Mouse (Mus musculus): ENCODE measurements around the gene Mul1. TPM values are rescaled to one million over a fixed set of nuclear protein-coding genes. Genes with fewer than 3 reads are reported as not detected.

Mul1 gene
- total RNA-seq, 2 experiments from 2014 or later = 3.2 to 13.2 TPM

- ATAC-seq (replicated peaks; ENCODE audit: low FRiP score, low TSS enrichment, poor library complexity, severe bottlenecking) = no peak
Measured at GRCm38 (mm10) chr4:138429778-138430177, 4.7 kb upstream of the Mul1 start.

DNA sequence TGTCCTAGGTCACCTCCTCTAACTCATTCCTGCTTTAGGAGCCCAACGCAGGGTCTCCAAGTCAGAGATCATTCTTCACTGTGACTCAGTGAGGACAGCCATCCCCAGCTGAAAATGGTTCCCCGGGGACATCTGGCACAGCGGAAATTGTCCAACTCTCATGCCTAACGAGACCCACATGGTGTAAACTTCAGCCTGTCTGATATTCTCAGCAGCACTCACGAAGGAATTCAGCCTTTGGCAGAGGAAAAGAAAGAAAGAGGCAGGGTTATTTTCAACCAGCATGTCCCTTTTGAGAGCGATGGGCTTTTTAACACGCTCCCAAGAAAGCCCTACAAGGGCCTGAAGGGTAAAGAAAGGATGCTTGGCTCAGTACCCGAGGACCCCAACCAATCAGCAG is 3.1 kb upstream of the Mul1 start:
- ATAC-seq (replicated peaks; ENCODE audit: low FRiP score, low TSS enrichment, poor library complexity, severe bottlenecking) = no peak

DNA sequence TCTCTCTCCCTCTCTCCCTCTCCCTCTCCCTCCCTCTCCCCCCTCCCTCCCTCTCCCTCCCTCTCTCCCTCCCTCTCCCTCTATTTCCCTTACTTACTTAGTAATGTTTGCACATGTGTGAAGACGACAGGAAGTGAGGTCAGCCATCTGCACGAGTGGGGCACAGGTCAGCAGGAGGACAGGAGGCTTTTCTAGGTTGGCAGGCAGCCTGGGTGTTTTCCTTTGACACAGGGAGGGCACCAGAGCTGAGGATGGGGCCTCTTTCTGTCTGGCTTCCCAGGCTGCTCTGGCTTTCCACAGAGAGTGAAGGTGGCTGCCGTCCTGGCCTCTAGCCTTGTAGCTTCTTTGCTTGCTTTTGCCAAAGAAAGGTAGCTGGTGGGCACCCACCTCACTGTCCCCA is 5.6 kb downstream of the Mul1 start:
- ATAC-seq (replicated peaks; ENCODE audit: low FRiP score, low TSS enrichment, poor library complexity, severe bottlenecking) = no peak

DNA sequence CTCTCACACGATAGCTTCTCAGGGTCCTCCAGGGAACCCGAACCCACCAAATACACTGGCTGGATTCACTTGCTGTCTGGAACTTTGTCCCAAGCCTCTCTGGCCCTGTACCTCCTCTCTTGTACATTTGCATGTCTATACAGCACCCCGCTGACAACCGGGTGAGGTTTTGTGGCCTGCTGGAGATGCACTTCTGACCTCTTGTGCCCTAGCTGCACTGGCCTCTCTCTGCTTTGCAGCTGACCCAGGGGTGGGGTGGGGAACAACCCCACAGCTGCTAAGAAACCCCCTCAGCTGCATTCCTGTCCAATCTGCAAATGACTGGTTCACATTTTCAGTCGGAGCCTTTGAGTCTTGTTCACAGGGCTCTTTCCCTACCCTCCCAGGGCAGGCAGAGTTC is 10.5 kb downstream of the Mul1 start:
- ATAC-seq (replicated peaks; ENCODE audit: low FRiP score, low TSS enrichment, poor library complexity, severe bottlenecking) = no peak

GRCm38 (mm10) chr4:138446981-138447380 is 12.5 kb downstream of the Mul1 start:
- ATAC-seq (replicated peaks; ENCODE audit: low FRiP score, low TSS enrichment, poor library complexity, severe bottlenecking) = no peak

GRCm38 (mm10) chr4:138447387-138447786 is 12.9 kb downstream of the Mul1 start:
- ATAC-seq (replicated peaks; ENCODE audit: low FRiP score, low TSS enrichment, poor library complexity, severe bottlenecking) = peak; percentile 87

DNA sequence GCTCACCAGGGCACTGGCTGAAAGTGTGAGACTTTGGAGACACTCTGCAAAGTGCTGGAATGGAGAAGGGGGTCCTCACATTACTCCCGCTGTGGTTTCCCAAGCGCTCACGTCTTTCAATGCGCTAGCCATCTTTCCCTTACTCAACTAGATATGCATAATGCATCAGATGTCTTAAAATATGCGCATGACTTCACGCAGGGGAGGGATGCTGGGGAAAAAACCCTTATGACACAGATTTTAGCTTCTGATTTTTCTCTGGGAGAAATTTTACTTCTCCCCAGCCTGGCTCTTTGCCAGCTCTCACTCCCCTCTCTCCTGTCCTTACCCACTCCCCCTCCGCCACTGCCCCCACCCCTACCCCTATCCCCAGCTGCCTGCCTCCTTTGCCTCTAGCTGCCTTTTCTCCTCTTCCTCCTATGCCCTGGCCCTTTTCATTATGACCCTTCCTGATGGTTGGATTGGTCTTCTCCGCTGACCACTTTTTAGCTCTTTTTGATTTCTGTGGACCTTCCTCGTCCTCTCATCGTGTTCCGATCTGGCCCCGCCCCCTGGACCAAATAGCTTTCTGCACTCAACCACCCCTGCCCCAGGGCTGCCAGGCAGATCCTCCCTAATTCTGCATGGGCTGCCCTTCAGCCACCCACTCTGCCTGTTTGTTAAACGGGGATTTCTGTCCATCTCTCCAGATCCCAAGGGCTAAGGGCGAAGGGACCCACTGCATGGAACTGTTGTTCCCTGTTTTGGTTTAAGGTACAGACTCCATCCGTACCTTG is 13.5 kb downstream of the Mul1 start:
- ATAC-seq (replicated peaks; ENCODE audit: low FRiP score, low TSS enrichment, poor library complexity, severe bottlenecking) = no peak

DNA sequence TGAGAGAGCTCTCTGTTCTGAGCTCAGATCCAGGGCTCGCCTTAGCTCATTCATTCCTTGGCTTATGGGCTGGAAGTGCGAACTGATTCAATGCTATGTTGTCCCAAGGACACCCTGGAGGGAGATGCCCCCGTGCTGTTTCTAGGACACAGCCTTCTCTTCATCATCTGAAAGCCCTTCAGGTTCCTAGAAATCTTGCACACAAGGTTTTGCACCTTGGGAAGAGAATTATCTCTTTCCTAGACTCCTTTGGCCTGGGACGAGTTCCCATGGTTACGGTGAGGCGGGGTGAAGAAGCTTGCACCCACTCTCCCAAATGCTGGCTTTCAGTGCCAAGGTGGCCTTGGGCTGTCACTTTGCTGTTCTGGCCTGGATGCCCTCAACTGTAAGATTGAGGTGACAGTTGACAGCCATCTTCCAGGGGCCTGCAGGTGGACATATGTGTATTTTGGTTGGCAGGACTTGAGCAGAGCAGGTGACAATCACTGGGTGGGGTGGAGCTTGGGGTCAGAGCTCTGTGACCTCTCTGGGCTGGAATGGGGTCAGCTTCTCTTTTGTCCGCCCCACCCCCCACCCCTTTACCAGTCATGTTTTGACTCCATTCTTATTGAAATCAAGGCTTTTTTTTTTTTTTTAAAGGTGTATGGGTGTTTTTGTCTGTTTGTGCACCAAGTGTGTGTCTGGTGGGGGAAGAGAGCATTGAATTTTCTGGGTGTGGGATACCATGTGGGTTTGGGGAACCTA is 14.6 kb downstream of the Mul1 start:
- ATAC-seq (replicated peaks; ENCODE audit: low FRiP score, low TSS enrichment, poor library complexity, severe bottlenecking) = no peak

DNA sequence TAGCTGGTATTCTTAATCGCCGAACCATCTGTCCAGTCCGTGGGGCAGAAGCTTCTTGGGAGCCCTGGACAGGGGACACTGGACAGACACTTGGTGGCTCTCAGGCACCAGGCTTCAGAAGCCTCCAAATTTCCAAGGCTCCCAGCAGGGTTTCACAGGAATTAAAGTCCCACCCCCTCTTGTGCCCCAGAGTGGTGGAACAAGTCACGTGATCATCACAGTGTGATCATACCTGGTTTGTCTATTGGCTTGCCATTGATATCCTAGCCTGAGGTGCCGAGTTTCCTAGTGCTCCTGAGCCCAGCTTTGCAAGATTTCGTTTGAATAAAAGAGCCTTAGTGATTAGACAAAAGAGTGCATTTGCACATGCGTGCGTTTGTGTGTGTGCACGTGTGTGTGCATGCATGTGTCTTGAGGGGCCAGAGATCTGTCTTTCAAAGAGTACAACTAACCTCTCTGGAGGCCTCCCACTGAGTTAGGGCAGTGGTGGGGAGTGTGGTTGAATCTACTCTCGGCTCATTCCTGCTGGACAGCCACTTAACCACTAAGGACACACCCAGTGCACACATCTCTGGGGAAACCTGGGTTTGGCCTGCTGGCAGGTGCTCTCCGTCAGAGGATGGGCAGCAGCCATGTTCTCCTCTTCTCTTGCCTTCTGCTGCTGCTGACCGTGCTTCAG is 15.3 kb downstream of the Mul1 start:
- ATAC-seq (replicated peaks; ENCODE audit: low FRiP score, low TSS enrichment, poor library complexity, severe bottlenecking) = no peak

DNA sequence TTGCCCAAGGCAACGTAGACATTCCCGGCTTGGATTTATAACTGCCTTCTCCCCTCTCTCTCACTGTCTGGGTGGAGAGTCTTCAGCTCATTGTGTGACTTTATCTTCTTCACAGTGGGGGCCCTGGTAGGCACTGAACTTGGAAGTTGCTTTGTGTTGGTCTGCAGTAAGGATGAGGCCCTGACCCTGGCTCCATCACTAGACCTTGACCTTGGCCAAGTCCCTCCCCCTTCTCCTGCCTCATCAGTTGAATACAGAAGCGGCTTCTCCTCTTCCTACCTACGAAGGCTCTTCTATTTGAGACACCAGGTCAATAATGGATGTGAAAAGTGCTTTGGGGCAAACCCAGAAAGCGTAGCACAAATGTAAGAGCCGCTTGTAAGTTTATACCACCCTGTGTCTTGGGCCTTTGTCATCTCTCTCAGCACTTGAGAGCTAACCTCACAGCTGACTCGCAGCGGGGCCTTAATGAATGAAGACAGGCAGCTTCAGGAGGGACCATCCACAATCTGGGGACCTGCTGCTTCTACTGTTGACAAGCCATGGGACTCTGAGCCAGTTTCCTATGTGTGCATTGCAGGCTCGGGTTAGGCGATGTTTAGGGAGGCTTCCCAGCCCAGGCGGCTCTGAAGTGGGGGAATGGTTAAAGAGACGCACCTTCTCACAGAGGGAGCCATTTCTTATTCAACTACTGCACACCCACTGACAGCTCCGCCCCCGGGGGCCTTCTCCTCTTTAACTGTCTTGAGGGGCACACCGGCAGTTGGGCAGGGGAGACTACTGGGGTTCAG is 18.0 kb downstream of the Mul1 start:
- ATAC-seq (replicated peaks; ENCODE audit: low FRiP score, low TSS enrichment, poor library complexity, severe bottlenecking) = no peak

- no peak for ATAC-seq (replicated peaks; ENCODE audit: low FRiP score, low TSS enrichment, poor library complexity, severe bottlenecking)
Measured at GRCm38 (mm10) chr4:138453097-138453752, 18.8 kb downstream of the Mul1 start.

DNA sequence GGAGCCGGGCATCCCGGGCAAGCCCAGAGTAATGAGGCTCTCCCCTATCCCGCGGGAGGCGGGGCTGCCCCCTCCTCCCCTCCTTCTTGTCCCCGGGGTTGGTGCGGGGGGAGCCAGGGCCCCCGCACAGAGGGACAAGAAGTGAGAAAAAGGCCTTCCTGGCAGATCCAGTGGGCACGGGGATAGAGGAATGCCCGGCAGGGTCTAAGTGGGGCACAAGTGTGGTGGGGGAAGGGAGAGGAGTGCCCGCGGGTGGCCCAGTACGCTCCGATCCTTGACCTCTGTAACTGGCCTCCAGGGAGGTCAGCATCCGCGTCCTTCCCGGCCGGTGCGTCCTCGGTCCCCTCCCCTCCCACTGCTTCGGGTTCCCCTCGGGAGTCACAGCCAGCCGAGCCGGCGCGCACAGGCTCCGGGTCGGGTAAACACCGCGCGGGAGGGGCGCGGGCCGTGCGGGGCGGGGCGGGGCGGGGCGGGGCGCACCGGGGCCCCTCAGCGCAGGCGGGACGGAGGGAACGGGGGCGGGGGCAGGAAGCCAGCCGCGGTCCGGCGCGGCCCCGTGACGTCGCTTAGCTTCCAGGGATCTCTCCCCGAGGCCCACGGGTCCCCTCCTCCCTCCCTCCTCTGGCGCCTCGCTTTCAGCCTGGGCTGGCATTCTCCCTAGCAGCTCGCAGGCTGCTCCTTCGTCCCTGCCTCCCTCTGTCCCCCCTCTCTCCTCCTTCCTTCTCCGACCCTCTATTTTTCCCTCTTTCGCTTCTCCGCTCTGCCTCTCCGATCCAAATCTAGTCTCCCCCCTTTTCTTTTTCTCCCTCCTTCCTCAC is 19.5 kb downstream of the Mul1 start, which contains the start of gene Camk2n1:
TSS of gene Camk2n1 (plus strand) at position 562 of the 818 bp plus-strand sequence.
- no peak for ATAC-seq (replicated peaks; ENCODE audit: low FRiP score, low TSS enrichment, poor library complexity, severe bottlenecking)

- no peak for ATAC-seq (replicated peaks; ENCODE audit: low FRiP score, low TSS enrichment, poor library complexity, severe bottlenecking)
Measured at GRCm38 (mm10) chr4:138454571-138455140, 20.2 kb downstream of the Mul1 start.

- no peak for ATAC-seq (replicated peaks; ENCODE audit: low FRiP score, low TSS enrichment, poor library complexity, severe bottlenecking)
Measured at GRCm38 (mm10) chr4:138455141-138455955, 20.9 kb downstream of the Mul1 start.

- 0 out of 2 replicates have a peak, but pooled peaks have one; percentile 35 for ATAC-seq (replicated peaks; ENCODE audit: low FRiP score, low TSS enrichment, poor library complexity, severe bottlenecking)
Measured at GRCm38 (mm10) chr4:138455956-138456341, 21.5 kb downstream of the Mul1 start.

GRCm38 (mm10) chr4:138456536-138456935 is 22.1 kb downstream of the Mul1 start:
- no peak for ATAC-seq (replicated peaks; ENCODE audit: low FRiP score, low TSS enrichment, poor library complexity, severe bottlenecking)

DNA sequence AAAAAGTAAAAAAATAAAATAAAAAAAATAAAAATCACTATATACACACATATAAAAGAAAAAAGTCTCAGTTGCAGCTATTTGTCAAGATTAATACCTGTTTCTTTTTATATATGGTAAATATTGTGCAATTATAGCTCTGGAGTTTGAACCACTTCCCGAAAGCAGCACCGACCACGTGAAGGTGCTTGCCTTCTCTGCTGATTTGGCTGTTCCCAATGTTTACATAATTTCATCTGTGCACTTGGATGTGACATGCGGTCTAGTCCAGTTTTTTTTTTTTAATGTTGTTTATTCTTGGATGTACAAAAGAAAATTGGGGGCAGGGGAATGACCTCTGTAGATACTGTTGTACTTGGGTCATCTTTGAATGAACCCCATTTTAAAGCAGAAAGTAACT is 22.6 kb downstream of the Mul1 start:
- no peak for ATAC-seq (replicated peaks; ENCODE audit: low FRiP score, low TSS enrichment, poor library complexity, severe bottlenecking)

Data from megakaryocyte-erythroid progenitor cell, adult 5-6 weeks (primary cell).